Mouse (Mus musculus) B cell, adult (primary cell): ENCODE results near the gene Spock3. TPM values are rescaled to one million over a fixed set of nuclear protein-coding genes. Genes with fewer than 3 reads are reported as not detected.

ENCODE experiments used
- total RNA-seq: library from RNA; stranded (reverse); gene quantifications from 4 replicates; pipeline ENCODE4 v1.2.4, GENCODE M21; 2023; ENCODE audit not compliant: inconsistent age

Spock3 gene
- not detected in 4 replicates for total RNA-seq

GRCm38 (mm10) chr8:62950709-62951108 is at the start of gene Spock3:
Spock3 (plus strand) TSS chr8:62951009.

